Mouse (Mus musculus): ENCODE results near the gene Fam171a1.

Gene Fam171a1

DNA sequence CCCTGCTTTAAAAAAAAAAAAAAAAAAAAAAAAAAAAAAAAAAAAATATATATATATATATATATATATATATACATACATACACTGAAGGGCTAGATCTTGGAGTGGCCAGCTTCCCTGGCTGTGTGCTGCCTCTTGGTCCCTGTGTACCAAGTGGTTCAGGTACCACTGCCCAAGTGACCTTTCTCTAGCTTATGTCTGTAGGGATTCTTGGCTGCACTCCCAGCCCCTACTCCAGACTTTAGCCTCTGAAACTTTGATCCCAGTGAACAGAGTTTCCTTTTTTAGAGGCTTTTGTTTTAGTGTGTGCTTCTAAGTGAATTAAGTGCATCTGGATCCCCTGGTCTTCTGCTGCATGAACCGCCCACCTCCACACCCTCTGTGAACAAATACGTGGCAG is 24.3 kb downstream of the Fam171a1 start:
- no peak for DNase-seq (ENCODE audit: low spot score)

- DNase-seq (ENCODE audit: low spot score) = no peak
Measured at GRCm38 (mm10) chr2:3139065-3139464, 25.0 kb downstream of the Fam171a1 start.

- DNase-seq (ENCODE audit: low spot score) = no peak
Measured at GRCm38 (mm10) chr2:3139578-3139977, 25.6 kb downstream of the Fam171a1 start.

DNA sequence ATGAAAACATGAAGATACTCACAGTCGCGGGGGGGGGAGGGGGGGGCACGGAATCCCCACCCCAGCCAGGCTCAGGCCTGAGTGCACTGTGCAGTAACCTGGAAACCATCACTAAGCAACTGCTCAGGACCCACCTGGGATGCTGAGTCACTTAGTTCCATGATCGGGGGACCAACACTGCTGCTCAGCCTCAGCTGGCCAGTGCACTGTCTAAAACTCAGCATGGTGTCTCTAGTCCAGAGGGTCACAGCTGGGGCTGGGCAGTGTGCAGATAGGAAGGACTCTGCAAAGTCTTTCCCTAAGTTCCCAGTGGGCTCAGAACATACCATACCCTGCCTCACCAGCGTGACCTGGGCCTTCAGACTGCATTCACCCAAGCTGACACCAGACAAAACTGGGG is 26.6 kb downstream of the Fam171a1 start:
- no peak for DNase-seq (ENCODE audit: low spot score)

DNA sequence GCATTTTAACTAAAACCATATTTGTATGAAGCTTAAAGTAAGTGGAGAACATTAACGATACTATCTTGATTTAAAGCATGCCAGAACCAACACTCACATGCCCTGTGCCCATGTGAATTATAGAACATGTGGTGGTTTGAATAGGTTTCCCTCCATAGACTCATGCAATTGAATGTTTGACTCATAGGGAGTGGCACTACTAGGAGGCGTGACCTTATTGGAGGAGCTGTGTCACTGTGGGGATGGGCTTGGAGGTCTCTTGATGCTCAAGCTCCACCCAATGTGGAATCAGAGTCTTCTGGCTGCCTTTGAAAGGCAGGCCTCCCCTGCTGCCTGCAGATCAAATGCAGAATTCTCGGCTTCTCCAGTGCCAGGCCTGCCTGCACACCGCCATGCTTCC is 27.8 kb downstream of the Fam171a1 start:
- no peak for DNase-seq (ENCODE audit: low spot score)

- no peak for DNase-seq (ENCODE audit: low spot score)
Measured at GRCm38 (mm10) chr2:3144291-3144690, 30.3 kb downstream of the Fam171a1 start.

GRCm38 (mm10) chr2:3147550-3148157 is 33.6 kb downstream of the Fam171a1 start:
- DNase-seq (ENCODE audit: low spot score) = no peak

GRCm38 (mm10) chr2:3148731-3149130 is 34.7 kb downstream of the Fam171a1 start:
- no peak for DNase-seq (ENCODE audit: low spot score)

GRCm38 (mm10) chr2:3150324-3150723 is 36.3 kb downstream of the Fam171a1 start:
- DNase-seq (ENCODE audit: low spot score) = no peak

DNA sequence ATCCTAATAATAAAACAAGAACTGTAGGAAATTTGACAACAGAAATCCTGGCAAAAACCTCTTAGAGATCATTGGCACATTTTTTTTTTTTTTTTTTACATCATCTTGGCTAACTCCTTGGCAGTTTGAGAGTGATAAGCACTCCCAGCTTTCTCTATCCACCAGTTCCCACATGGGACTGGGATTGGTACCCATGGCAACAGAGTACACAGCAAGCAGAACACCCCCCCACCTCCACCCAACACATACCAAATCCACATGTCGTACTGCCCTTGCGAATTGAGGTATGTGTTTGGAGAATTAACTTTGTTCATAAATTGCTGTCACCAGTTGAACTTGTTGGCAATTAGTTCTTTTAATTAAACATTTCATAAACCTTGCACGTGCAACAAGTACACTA is 37.3 kb downstream of the Fam171a1 start:
- no peak for DNase-seq (ENCODE audit: low spot score)

DNA sequence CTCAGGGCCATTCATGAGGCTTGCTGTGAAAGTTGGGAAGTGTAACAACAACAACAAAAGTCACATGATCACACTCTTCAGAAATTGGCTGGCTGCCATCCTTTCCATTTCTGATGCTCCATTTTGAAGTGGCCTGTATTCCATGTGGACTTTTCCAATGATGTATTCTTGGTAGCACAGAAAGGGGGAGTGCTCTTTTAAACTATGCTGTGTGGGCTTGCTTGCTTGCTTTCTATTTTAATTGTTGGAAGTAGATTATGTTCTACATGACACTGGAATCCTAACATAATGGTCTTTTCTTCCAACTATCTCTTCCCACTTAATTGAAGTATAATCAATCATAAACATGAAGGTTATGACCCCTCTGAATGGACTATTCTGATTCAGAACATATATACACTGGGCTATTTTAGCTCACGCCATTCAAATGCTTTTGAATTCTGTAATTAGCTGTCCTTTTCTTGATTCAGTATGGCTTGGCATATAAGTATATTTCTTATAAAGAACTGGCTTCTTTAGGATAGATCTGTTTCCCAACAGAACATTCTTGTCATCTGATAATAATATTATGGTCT is 40.2 kb downstream of the Fam171a1 start:
- DNase-seq (ENCODE audit: low spot score) = no peak

- no peak for DNase-seq (ENCODE audit: low spot score)
Measured at GRCm38 (mm10) chr2:3154986-3155385, 41.0 kb downstream of the Fam171a1 start.

DNA sequence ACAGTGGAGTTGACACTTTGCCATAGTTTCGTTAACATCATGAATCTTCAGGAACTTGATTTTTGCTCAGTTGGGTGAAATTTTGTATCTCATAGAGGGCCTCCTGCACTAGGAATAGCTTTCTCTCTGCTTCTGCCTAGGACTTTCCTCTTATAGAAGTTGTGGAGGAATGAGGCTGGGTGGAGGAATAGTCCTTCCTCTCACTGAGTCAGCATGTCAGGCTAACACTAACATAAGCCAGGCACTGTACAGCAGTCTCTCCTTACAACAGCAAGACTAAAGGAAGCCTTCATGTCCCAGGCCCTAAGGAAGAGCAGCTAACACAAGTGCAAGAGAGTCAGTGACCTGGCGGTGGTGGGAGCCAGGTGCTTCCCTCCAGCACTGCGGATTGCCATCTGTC is 43.0 kb downstream of the Fam171a1 start:
- no peak for DNase-seq (ENCODE audit: low spot score)

DNA sequence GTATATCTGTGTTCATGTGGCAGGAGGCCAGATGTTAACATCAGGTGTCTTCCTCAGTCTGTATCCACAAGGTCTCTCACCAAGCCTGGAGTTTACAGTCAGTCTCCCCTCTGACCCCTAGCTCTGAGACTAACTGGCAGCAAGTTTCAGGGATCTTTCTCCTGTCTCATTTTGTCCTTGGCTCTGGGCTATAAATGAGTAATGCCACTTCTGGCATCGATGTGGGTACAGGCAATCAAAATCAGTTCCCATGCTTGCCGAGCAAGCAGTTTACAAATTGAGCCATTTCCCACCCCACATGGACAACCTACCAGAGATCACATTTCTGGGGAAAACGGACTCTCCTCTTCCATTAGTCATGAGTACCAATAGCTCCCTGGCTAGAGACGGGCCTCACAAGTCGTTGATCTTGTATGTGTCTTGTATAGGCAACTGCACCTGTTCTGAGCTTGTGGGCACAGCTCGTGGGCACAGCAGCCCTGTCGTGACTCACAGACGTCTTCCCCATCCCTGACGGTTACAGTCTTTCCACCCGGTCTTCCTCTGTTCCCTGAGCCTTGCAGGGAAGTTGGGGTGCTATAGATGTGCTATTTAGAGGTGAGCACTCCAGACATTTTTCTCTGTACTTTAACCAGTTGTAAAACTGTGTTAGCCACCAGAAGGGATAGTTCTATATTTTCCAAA is 43.8 kb downstream of the Fam171a1 start:
- DNase-seq (ENCODE audit: low spot score) = no peak

DNA sequence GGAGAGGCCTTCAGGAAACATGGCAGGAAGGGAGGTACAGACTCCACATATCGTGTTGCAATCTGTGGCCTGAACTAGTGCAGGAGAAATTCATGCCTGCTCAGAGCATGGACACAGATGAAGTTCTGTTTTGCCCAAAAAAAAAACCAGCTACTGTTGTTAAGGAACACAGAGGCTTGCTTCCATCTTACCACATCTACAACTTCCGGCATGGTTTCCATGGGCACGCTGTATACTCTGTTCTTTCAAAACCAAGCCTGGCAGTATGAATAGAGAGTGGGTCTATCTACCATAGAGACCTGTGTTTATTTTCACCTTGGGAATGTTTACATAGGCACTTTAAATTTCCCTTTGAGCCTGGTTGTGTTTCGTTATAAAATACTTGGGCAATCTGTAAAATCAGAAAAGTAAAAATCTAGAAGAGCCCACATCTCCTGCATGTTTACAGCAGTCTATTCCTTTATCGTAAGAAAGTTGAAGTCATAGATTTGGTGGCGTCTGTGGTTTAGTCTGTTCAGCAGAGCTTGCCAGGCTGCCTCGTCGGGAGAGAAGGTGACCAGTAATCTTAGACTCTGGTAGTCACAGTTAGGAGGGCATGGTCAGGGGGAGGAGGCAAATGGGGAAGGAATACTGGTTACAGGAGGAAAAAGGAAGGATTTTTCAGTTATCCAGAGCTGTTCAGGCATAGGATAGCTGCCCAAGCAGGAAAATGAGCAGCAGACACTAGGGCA is 44.8 kb downstream of the Fam171a1 start:
- no peak for DNase-seq (ENCODE audit: low spot score)

GRCm38 (mm10) chr2:3161578-3161977 is 47.6 kb downstream of the Fam171a1 start:
- DNase-seq (ENCODE audit: low spot score) = no peak

DNA sequence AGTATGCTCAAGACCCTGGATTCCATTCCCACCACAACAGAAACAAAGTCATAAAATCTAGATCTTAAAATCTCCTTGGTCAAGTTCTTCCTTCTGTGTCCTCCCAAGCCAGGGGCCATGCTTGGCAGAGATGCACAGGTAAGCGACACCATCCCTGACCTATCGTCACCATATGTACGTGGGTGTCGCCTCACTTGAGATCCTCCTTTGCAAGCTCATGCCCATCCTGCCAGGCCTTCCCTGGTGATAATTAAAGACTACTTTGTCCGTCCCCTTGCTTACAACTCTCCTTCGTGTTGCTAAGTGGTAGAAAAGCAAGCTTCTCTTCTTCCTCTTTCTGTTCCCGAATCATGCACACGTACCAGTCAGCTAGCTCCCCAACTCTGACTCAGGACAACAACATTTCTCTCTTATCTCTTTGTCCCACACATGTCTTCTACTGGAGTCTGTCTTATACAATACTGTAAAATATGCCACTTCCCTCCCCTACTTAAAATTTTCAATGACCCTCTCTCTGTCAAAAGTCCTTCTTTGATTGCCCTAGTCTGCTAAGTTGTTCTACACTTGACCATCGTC is 49.6 kb downstream of the Fam171a1 start:
- no peak for DNase-seq (ENCODE audit: low spot score)

DNA sequence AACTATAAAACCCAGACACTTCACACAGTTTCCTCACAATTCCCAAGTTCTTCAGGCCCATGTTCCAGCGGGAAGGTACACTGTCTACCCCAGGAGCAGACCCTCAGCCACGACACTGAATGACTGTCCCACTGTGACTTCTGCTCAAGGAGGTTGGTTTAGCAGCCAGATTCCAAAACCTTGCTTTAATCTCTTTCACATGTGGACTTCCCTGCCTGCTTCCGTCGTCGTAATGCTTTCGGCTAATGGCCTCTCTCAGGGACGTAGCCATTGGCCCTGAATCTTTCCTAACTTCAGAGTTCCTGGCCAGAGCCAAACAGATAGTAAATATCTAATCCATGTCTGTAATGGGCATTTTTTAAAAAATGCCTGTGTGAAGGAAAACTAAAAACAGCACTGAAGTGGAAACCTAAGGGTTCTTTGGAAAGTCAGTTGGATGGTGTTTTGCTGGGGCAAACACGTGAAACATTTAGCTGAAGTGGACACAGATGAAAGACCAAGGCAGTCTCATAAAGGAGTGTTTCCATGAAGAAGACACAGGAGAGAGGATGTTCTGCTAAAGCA is 51.1 kb downstream of the Fam171a1 start:
- DNase-seq (ENCODE audit: low spot score) = no peak

DNA sequence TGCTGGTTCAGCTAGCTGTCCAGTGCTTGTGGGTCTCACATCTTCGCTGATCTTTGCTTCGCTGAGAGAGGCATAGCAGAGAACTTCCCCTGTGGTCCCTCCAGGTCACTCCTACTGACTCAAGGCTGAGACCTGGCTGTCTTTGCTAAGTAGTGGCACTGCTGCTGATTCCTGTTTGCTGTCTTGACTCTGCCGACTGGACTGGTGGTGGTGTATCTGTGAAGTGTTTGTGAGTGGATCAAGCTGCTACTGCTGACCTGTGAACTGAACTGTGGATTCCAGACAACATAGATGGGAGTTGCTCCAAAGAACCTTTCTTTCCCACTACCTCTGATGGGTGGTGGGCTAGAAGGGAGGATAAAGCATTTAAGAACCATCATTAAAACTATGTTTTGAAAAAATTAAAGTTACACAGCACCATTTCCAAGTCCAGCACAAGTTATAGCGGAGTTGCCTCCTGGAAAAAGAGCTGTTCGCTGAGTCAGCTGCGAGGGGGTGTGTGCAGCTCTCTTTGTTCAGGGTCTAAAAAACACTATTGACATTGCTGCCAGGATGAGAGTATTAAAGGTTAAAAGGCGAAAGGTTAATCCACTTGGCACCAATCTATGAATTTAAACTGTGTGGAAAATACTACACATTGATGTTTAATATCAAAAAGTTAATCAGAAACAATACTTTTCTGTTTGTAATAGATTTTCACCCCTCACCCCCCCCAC is 52.0 kb downstream of the Fam171a1 start:
- DNase-seq (ENCODE audit: low spot score) = no peak

DNA sequence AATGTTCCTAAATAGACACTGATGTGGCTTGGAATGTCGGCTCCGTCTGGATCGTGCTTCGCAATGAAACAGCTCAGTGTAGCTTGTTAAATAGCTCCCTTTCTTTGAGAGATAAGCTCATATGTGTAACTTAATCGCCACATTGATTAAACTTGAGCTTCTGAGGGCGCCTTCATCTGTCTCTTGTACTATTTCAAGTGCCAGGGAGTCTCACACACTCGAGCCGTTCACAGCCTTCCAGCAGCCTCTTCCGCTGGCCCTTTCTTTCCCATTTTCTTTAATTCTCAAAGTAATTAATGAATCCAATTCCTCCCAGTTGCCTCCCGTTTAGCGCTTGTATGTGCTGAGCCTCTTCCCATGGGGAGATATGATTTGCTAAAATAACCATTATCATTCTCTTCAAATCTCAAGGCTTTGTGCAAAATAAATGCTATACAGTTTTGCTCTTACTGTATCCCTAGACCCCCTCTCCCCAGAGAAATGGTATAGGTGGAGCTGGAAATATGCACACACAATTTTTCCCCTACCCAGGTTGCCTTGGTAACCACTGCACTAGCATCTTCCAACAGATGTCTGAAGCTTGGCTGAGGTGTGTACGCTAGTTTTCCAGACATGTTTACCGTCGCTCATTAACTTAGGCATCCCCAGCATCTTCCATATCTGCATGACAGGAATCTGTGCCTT is 54.8 kb downstream of the Fam171a1 start:
- no peak for DNase-seq (ENCODE audit: low spot score)

DNA sequence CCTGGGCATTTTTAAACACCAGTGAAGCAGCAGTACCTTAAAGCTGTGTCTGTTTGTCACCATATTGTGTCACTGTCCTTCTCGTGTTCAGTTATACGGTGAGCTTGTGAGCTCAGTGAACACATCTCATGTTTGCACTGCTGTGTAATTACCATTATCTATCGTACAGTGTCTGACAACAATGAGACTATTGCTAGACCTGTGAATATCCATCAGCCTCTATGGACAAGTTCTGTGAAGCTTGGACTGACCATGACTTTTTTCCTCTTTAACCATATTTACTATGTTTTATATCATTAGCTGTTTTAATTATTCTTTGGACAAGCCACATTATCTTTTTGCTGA is 55.4 kb downstream of the Fam171a1 start:
- no peak for DNase-seq (ENCODE audit: low spot score)

Data from embryo, embryonic 10 days (tissue).